Mouse (Mus musculus): ENCODE data around the gene March5. TPM values are rescaled to one million over a fixed set of nuclear protein-coding genes. Genes with fewer than 3 reads are reported as not detected.
"Not testable (repeated sequence)": the region's sequence is repeated elsewhere in the genome, so short reads cannot be mapped to it uniquely, and the experiment has no call there.

March5 gene
- polyA plus RNA-seq, 1 experiment: 87.5 TPM

- Histone ChIP-seq H3K4me3 (ENCODE audit: insufficient read depth, low read length) (no peak overlapping the region), H3K27ac (ENCODE audit: insufficient read depth, low read depth, low read length) (no peak overlapping the region), H3K4me1 (ENCODE audit: control insufficient read depth, insufficient read depth, low read length) (peaks cover 29% of the 10 kb centered on the region)
- TF ChIP-seq CTCF (IDR thresholded peaks at IDR 0.05; ENCODE audit: low read depth, low read length) (no peak), POLR2A (IDR thresholded peaks at IDR 0.05; ENCODE audit: borderline replicate concordance, low read depth, low read length) (no peak)
Measured at GRCm38 (mm10) chr19:37176879-37177462, 30.4 kb upstream of the March5 start.

- no peak for TF ChIP-seq CTCF (IDR thresholded peaks at IDR 0.05; ENCODE audit: low read depth, low read length)
- no peak for TF ChIP-seq POLR2A (IDR thresholded peaks at IDR 0.05; ENCODE audit: borderline replicate concordance, low read depth, low read length)
- peak overlapping the region; percentile 1; the same call in 1 of the 2 replicates for H3K4me3 ChIP-seq (ENCODE audit: insufficient read depth, low read length)
Measured at GRCm38 (mm10) chr19:37177819-37178708, 29.3 kb upstream of the March5 start.

GRCm38 (mm10) chr19:37188366-37188948 is 18.9 kb upstream of the March5 start:
- Histone ChIP-seq H3K4me1 (ENCODE audit: control insufficient read depth, insufficient read depth, low read length) (peaks cover 11% of the 10 kb centered on the region), H3K27ac (ENCODE audit: insufficient read depth, low read depth, low read length) (no peak overlapping the region), H3K4me3 (ENCODE audit: insufficient read depth, low read length) (no peak overlapping the region)
- TF ChIP-seq CTCF (IDR thresholded peaks at IDR 0.05; ENCODE audit: low read depth, low read length) (no peak), POLR2A (IDR thresholded peaks at IDR 0.05; ENCODE audit: borderline replicate concordance, low read depth, low read length) (no peak)

More at GRCm38 (mm10) chr19:37177819-37178708, 29.3 kb upstream of the March5 start:
- Histone ChIP-seq H3K27ac (ENCODE audit: insufficient read depth, low read depth, low read length) (no peak overlapping the region), H3K4me1 (ENCODE audit: control insufficient read depth, insufficient read depth, low read length) (peaks cover 22% of the 10 kb centered on the region)

GRCm38 (mm10) chr19:37192475-37193058 is 14.8 kb upstream of the March5 start:
- TF ChIP-seq POLR2A (IDR thresholded peaks at IDR 0.05; ENCODE audit: borderline replicate concordance, low read depth, low read length): no peak
- no peak for TF ChIP-seq CTCF (IDR thresholded peaks at IDR 0.05; ENCODE audit: low read depth, low read length)
- Histone ChIP-seq H3K4me1 (ENCODE audit: control insufficient read depth, insufficient read depth, low read length) (peaks cover 11% of the 10 kb centered on the region), H3K4me3 (ENCODE audit: insufficient read depth, low read length) (no peak overlapping the region), H3K27ac (ENCODE audit: insufficient read depth, low read depth, low read length) (no peak overlapping the region)

GRCm38 (mm10) chr19:37198165-37198880 is 9.0 kb upstream of the March5 start:
- Histone ChIP-seq H3K4me3 (ENCODE audit: insufficient read depth, low read length) (no peak overlapping the region), H3K4me1 (ENCODE audit: control insufficient read depth, insufficient read depth, low read length) (no peaks in the 10 kb centered on the region), H3K27ac (ENCODE audit: insufficient read depth, low read depth, low read length) (no peak overlapping the region)
- TF ChIP-seq CTCF (IDR thresholded peaks at IDR 0.05; ENCODE audit: low read depth, low read length) (no peak), POLR2A (IDR thresholded peaks at IDR 0.05; ENCODE audit: borderline replicate concordance, low read depth, low read length) (no peak)

GRCm38 (mm10) chr19:37199889-37200288 is 7.5 kb upstream of the March5 start:
- Histone ChIP-seq H3K4me1 (ENCODE audit: control insufficient read depth, insufficient read depth, low read length) (no peaks in the 10 kb centered on the region), H3K4me3 (ENCODE audit: insufficient read depth, low read length) (no peak overlapping the region), H3K27ac (ENCODE audit: insufficient read depth, low read depth, low read length) (no peak overlapping the region)
- TF ChIP-seq CTCF (IDR thresholded peaks at IDR 0.05; ENCODE audit: low read depth, low read length) (no peak), POLR2A (IDR thresholded peaks at IDR 0.05; ENCODE audit: borderline replicate concordance, low read depth, low read length) (no peak)

GRCm38 (mm10) chr19:37203371-37203770 is 4.0 kb upstream of the March5 start:
- Histone ChIP-seq H3K4me1 (ENCODE audit: control insufficient read depth, insufficient read depth, low read length) (peaks cover 2% of the 10 kb centered on the region; the same call in 1 of the 2 replicates), H3K4me3 (ENCODE audit: insufficient read depth, low read length) (no peak overlapping the region), H3K27ac (ENCODE audit: insufficient read depth, low read depth, low read length) (no peak overlapping the region)
- TF ChIP-seq CTCF (IDR thresholded peaks at IDR 0.05; ENCODE audit: low read depth, low read length): no peak
- no peak for TF ChIP-seq POLR2A (IDR thresholded peaks at IDR 0.05; ENCODE audit: borderline replicate concordance, low read depth, low read length)

DNA sequence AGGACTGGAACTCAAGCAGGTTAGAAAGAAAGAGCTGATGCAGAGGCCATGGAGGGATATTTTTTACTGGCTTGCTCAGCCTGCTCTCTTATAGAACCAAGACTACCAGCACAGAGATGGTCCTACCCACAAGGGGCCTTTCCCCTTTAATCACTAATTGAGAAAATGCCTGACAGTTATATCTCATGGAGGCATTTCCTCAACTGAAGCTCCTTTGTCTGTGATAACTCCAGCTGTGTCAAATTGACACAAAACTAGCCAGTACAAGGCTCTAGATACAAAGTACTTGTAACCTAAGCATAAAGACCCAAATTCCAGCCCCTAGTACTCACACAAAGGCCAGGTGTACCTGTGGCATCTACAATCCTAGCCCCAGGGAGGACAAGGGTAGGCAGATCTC is 2.2 kb upstream of the March5 start:
- not testable (repeated sequence) for H3K4me1 ChIP-seq (ENCODE audit: control insufficient read depth, insufficient read depth, low read length); H3K4me3 ChIP-seq (ENCODE audit: insufficient read depth, low read length); H3K27ac ChIP-seq (ENCODE audit: insufficient read depth, low read depth, low read length)

DNA sequence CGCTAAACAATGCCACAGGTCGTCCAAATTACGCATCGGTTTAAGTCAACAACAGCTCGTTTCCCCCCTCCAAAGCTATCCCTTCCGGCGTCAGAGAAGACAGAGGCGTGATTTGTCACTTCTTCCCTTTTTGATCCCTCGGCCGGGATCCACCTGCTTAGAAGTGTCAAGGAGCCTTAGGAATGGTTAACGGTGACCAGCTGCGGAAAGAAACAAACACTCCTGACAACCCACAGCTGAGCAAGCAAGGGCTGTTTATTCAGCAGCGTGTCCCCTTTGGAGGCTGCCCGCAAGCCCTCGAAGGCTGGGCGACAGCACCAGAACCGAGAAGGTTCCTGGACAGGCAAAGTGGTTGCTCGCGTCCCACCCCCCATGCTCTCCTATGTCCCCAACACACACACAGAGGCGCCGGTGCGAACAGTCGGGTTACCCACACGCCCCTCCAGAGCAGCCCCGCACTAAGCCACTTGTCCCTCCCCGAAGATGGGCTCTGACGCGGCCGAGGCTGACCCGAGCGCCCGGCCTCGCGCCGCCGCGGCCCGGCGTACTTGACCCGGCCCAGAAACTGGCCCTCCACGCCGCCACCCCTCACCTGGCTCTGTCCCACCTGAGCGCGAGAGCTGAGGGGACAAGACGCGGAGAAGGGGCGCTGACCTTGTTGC is 571 bp upstream of the March5 start:
- Histone ChIP-seq H3K4me3 (ENCODE audit: insufficient read depth, low read length) (peak overlapping the region; percentile 99), H3K4me1 (ENCODE audit: control insufficient read depth, insufficient read depth, low read length) (peaks cover 9% of the 10 kb centered on the region), H3K27ac (ENCODE audit: insufficient read depth, low read depth, low read length) (peak overlapping the region; percentile 88)
- 0 out of 2 replicates have a peak, but pooled peaks have one; percentile 48 for TF ChIP-seq POLR2A (IDR thresholded peaks at IDR 0.05; ENCODE audit: borderline replicate concordance, low read depth, low read length)
- TF ChIP-seq CTCF (IDR thresholded peaks at IDR 0.05; ENCODE audit: low read depth, low read length): no peak

Data from bone marrow macrophage, adult 2 months (primary cell).